Mouse (Mus musculus): ENCODE data around the gene Zfp747.

- TF ChIP-seq CTCF (IDR thresholded peaks at IDR 0.05; ENCODE audit: control insufficient read depth, insufficient read depth, low read length) (no peak), POLR2A (IDR thresholded peaks at IDR 0.05; ENCODE audit: borderline replicate concordance, control insufficient read depth, low read depth, low read length) (no peak)
Observed at GRCm38 (mm10) chr7:127363475-127363921, 12.4 kb downstream of the Zfp747 start.
